Mouse (Mus musculus): ENCODE data around the gene Dnah11. TPM values are rescaled to one million over a fixed set of nuclear protein-coding genes. Genes with fewer than 3 reads are reported as not detected.
A peak's percentile ranks its signal among the peaks of the same experiment; 100 is the strongest.

Gene Dnah11
- total RNA-seq, 2 experiments from 2014 or later, result 0.42 to 0.63 TPM

- no peak for DNase-seq (ENCODE audit: low spot score in 2 of 2)
Measured at GRCm38 (mm10) chr12:117867708-117868564, 330.9 kb downstream of the Dnah11 start.

- no peak for DNase-seq (ENCODE audit: low spot score in 2 of 2)
Measured at GRCm38 (mm10) chr12:117862655-117863054, 336.2 kb downstream of the Dnah11 start.

- no peak for DNase-seq (ENCODE audit: low spot score in 2 of 2)
Measured at GRCm38 (mm10) chr12:117861249-117861648, 337.6 kb downstream of the Dnah11 start.

GRCm38 (mm10) chr12:117860840-117861239 is 338.0 kb downstream of the Dnah11 start:
- no peak for DNase-seq (ENCODE audit: low spot score in 2 of 2)

GRCm38 (mm10) chr12:117857884-117858283 is 341.0 kb downstream of the Dnah11 start:
- no peak for DNase-seq (ENCODE audit: low spot score in 2 of 2)

- no peak for DNase-seq (ENCODE audit: low spot score in 2 of 2)
Measured at GRCm38 (mm10) chr12:117857023-117857422, 341.8 kb downstream of the Dnah11 start.

- peak; percentile 62 to 71 for DNase-seq (ENCODE audit: low spot score in 2 of 2)
Measured at GRCm38 (mm10) chr12:117853316-117853715, 345.5 kb downstream of the Dnah11 start.

GRCm38 (mm10) chr12:117850472-117850871 is 348.4 kb downstream of the Dnah11 start:
- DNase-seq (ENCODE audit: low spot score in 2 of 2), result no peak

GRCm38 (mm10) chr12:117848621-117849020 is 350.2 kb downstream of the Dnah11 start:
- no peak for DNase-seq (ENCODE audit: low spot score in 2 of 2)

GRCm38 (mm10) chr12:117844917-117845316 is 353.9 kb downstream of the Dnah11 start:
- DNase-seq (ENCODE audit: low spot score in 2 of 2), result no peak

GRCm38 (mm10) chr12:117844075-117844408 is 354.8 kb downstream of the Dnah11 start:
- DNase-seq (ENCODE audit: low spot score in 2 of 2), result no peak

- peak; percentile 36 to 63 for DNase-seq (ENCODE audit: low spot score in 2 of 2)
Measured at GRCm38 (mm10) chr12:117843302-117844074, 355.4 kb downstream of the Dnah11 start.

- DNase-seq (ENCODE audit: low spot score in 2 of 2), result no peak
Measured at GRCm38 (mm10) chr12:117842676-117843075, 356.2 kb downstream of the Dnah11 start.

GRCm38 (mm10) chr12:117840705-117841104 is 358.1 kb downstream of the Dnah11 start:
- no peak for DNase-seq (ENCODE audit: low spot score in 2 of 2)

- DNase-seq (ENCODE audit: low spot score in 2 of 2), result no peak
Measured at GRCm38 (mm10) chr12:117837376-117837775, 361.5 kb downstream of the Dnah11 start.

GRCm38 (mm10) chr12:117835371-117835770 is 363.5 kb downstream of the Dnah11 start:
- DNase-seq (ENCODE audit: low spot score in 2 of 2), result no peak

GRCm38 (mm10) chr12:117834652-117835051 is 364.2 kb downstream of the Dnah11 start:
- DNase-seq (ENCODE audit: low spot score in 2 of 2), result no peak

- no peak for DNase-seq (ENCODE audit: low spot score in 2 of 2)
Measured at GRCm38 (mm10) chr12:117832190-117832589, 366.7 kb downstream of the Dnah11 start.

GRCm38 (mm10) chr12:117831351-117831961 is 367.4 kb downstream of the Dnah11 start:
- DNase-seq (ENCODE audit: low spot score in 2 of 2), result no peak

- DNase-seq (ENCODE audit: low spot score in 2 of 2), result no peak
Measured at GRCm38 (mm10) chr12:117828350-117828749, 370.5 kb downstream of the Dnah11 start.

Data from left cerebral cortex, adult 18-20 months (tissue).